Mouse (Mus musculus) hindbrain, embryonic 11.5 days (tissue): Measurements from ENCODE around the gene Exoc7. TPM values are rescaled to one million over a fixed set of nuclear protein-coding genes. Genes with fewer than 3 reads are reported as not detected.
A peak's percentile ranks its signal among the peaks of the same experiment; 100 is the strongest.

Experiments
- ATAC-seq: fragments of 200-750 bp; cut with Nextera tagmentation; 2 replicates; pipeline ENCODE4 v1.8.0; 2017; ENCODE audit warnings: mild to moderate bottlenecking, moderate TSS enrichment, moderate library complexity; ENCODE audit not compliant: low FRiP score
- DNase-seq: peaks from one replicate; pipeline ENCODE4 v3.0.0-alpha.2; 2015; ENCODE audit warnings: low spot score
- H3K27ac ChIP-seq: fragments of 300-500 bp; sonication (generic); 2 replicates; pipeline ENCODE4 v1.5.1; 2014; ENCODE audit warnings: mild to moderate bottlenecking, low read depth, low read length
- H3K27me3 ChIP-seq: fragments of 300-500 bp; sonication (generic); 2 replicates; pipeline ENCODE4 v1.6.1; 2014; ENCODE audit warnings: mild to moderate bottlenecking, low read length, moderate library complexity, mixed read lengths; ENCODE audit not compliant: control insufficient read depth, insufficient read depth
- H3K36me3 ChIP-seq: fragments of 300-500 bp; sonication (generic); 2 replicates; pipeline ENCODE4 v1.6.1; 2014; ENCODE audit warnings: mild to moderate bottlenecking, low read length, moderate library complexity, mixed read lengths; ENCODE audit not compliant: control insufficient read depth, insufficient read depth
- H3K4me1 ChIP-seq: fragments of 300-500 bp; sonication (generic); replicated peaks from 2 replicates; pipeline ENCODE4 v1.6.1; 2014; ENCODE audit warnings: low read length, mixed read lengths; ENCODE audit not compliant: control insufficient read depth, insufficient read depth
- H3K4me2 ChIP-seq: fragments of 300-500 bp; sonication (generic); replicated peaks from 2 replicates; pipeline ENCODE4 v1.6.1; 2014; ENCODE audit warnings: mild to moderate bottlenecking, low read depth, low read length
- H3K4me3 ChIP-seq: fragments of 300-500 bp; sonication (generic); 2 replicates; pipeline ENCODE4 v1.5.1; 2014; ENCODE audit warnings: low read depth, low read length
- H3K9ac ChIP-seq: fragments of 300-500 bp; sonication (generic); 2 replicates; pipeline ENCODE4 v1.6.1; 2014; ENCODE audit warnings: low read depth, low read length
- H3K9me3 ChIP-seq: fragments of 300-500 bp; sonication (generic); 2 replicates; pipeline ENCODE4 v1.6.1; 2016; ENCODE audit warnings: low read length; ENCODE audit not compliant: control insufficient read depth
- WGBS: fragments of 180-500 bp; shearing (Covaris S2); extraction: QIAGEN DNeasy Blood & Tissue Kit; methylation state at CpG from one replicate; pipeline ENCODE4 v1.1.7; 2014; 5-methylcytosine and 5-hydroxymethylcytosine counted together
- polyA plus RNA-seq: library from polyadenylated mRNA; unstranded; fragments of >200 nt; fragmentation: Nextera tagmentation; extraction: Ambion mirVana; gene quantifications from 2 replicates; pipeline ENCODE4 v1.2.1, GENCODE M21; 2014

Exoc7 gene
- polyA plus RNA-seq, 1 experiment from 2014 or later = 68.3 TPM

DNA sequence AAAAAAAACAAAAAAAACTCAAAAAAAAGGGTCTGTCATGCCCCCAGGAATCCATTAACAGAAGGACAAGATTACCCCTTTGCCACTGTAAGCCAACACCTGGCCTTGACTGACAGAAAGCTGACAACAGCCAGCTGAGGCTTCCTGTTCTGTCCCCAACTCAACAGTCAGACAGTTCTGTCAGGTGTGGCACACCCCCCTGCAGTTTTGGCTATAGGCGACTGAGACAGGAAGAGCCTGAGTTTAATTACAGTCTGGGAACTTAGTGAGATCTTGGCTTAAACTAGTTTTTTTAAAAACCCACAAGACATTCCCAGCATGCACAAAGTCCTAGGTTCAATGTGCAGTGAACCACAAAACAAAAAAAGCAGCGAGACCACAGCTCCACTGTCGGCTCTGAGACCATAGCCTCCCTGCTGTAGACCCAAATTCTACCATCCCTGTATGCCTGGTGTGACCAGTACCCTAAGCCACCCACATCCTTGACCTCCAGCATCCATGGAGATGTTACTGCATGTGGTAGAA, 53.9 kb downstream of the Exoc7 start:
- 90% methylated on average over 3 of the region's 3 CpGs for WGBS
- H3K4me1 ChIP-seq = no peaks in the 10 kb centered on the region
- no peak for ATAC-seq
- peaks cover 23% of the 10 kb centered on the region for H3K36me3 ChIP-seq
- H3K27me3 ChIP-seq = no peaks in the 10 kb centered on the region
- no peak overlapping the region for H3K4me3 ChIP-seq
- no peak overlapping the region for H3K4me2 ChIP-seq
- DNase-seq = no peak
- H3K27ac ChIP-seq = no peak overlapping the region
- H3K9me3 ChIP-seq = no peaks in the 10 kb centered on the region
- H3K9ac ChIP-seq = no peak overlapping the region

DNA sequence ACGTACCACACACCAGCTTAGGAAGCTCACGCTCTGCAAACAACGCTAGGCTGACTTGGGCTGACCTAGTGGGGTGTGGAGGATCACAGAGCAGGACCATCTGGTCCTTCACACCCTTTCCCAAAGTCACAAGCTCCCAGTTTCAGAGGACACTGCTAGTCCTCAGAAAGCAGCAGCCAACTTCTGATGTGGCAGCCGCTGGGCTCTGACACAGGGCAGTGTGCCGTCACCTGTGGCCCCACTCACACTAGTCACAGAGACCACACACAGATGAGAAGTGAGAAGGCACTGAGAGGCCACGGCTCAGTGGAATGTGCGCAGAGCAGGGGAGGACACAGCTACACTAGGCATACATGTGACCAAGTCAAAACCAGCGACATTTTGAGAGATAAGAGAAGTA, 56.1 kb downstream of the Exoc7 start:
- Histone ChIP-seq H3K4me2 (no peak overlapping the region), H3K27ac (no peak overlapping the region), H3K4me1 (no peaks in the 10 kb centered on the region), H3K9me3 (no peaks in the 10 kb centered on the region), H3K4me3 (no peak overlapping the region), H3K9ac (no peak overlapping the region), H3K27me3 (no peaks in the 10 kb centered on the region), H3K36me3 (peaks cover 31% of the 10 kb centered on the region)
- no peak for ATAC-seq
- no peak for DNase-seq
- WGBS = 91% methylated on average over 8 of the region's 8 CpGs

- Histone ChIP-seq H3K27me3 (no peaks in the 10 kb centered on the region), H3K4me2 (no peak overlapping the region), H3K4me3 (no peak overlapping the region), H3K9me3 (no peaks in the 10 kb centered on the region), H3K27ac (no peak overlapping the region), H3K36me3 (peaks cover 31% of the 10 kb centered on the region), H3K4me1 (no peaks in the 10 kb centered on the region), H3K9ac (no peak overlapping the region)
- DNase-seq = no peak
- 87% methylated on average over 14 of the region's 14 CpGs for WGBS
- ATAC-seq = no peak
Observed at GRCm38 (mm10) chr11:116247502-116248222, 59.4 kb downstream of the Exoc7 start.

- no peaks in the 10 kb centered on the region for H3K9me3 ChIP-seq
Observed at GRCm38 (mm10) chr11:116245616-116246015, 61.4 kb downstream of the Exoc7 start.

GRCm38 (mm10) chr11:116244580-116244979, 62.5 kb downstream of the Exoc7 start:
- H3K36me3 ChIP-seq = peaks cover 21% of the 10 kb centered on the region
- H3K27me3 ChIP-seq = no peaks in the 10 kb centered on the region

More at GRCm38 (mm10) chr11:116245616-116246015, 61.4 kb downstream of the Exoc7 start:
- ATAC-seq (no peak), DNase-seq (no peak)
- peaks cover 22% of the 10 kb centered on the region for H3K36me3 ChIP-seq
- no peak overlapping the region for H3K9ac ChIP-seq
- H3K4me3 ChIP-seq = no peak overlapping the region
- no peaks in the 10 kb centered on the region for H3K4me1 ChIP-seq
- H3K27me3 ChIP-seq = no peaks in the 10 kb centered on the region
- no peak overlapping the region for H3K4me2 ChIP-seq
- no peak overlapping the region for H3K27ac ChIP-seq
- 79% methylated on average over 6 of the region's 6 CpGs for WGBS

GRCm38 (mm10) chr11:116241744-116242235, 65.2 kb downstream of the Exoc7 start:
- no peak overlapping the region for H3K4me2 ChIP-seq
- DNase-seq = peak; percentile 53
- peak overlapping the region; percentile 1; the same call in 1 of the 2 replicates for H3K27ac ChIP-seq
- H3K27me3 ChIP-seq = peaks cover 11% of the 10 kb centered on the region
- WGBS = 37% methylated on average over 12 of the region's 12 CpGs
- no peak for ATAC-seq
- peaks cover 9% of the 10 kb centered on the region; the same call in 1 of the 2 replicates for H3K36me3 ChIP-seq
- no peaks in the 10 kb centered on the region for H3K9me3 ChIP-seq
- peak overlapping the region; percentile 15; the same call in 1 of the 2 replicates for H3K9ac ChIP-seq
- no peaks in the 10 kb centered on the region for H3K4me1 ChIP-seq
- H3K4me3 ChIP-seq = no peak overlapping the region

More at GRCm38 (mm10) chr11:116244580-116244979, 62.5 kb downstream of the Exoc7 start:
- Histone ChIP-seq H3K9me3 (no peaks in the 10 kb centered on the region), H3K4me1 (no peaks in the 10 kb centered on the region), H3K4me2 (no peak overlapping the region), H3K4me3 (no peak overlapping the region), H3K9ac (no peak overlapping the region), H3K27ac (no peak overlapping the region)
- ATAC-seq = no peak
- no peak for DNase-seq
- WGBS = 90% methylated on average over 8 of the region's 8 CpGs

- no peak overlapping the region for H3K27ac ChIP-seq
- H3K27me3 ChIP-seq = peaks cover 11% of the 10 kb centered on the region
- no peaks in the 10 kb centered on the region for H3K36me3 ChIP-seq
- H3K4me1 ChIP-seq = no peaks in the 10 kb centered on the region
- 0 out of 2 replicates have a peak, but pooled peaks have one; percentile 27 for ATAC-seq
- WGBS = 16% methylated on average over 7 of the region's 7 CpGs
- DNase-seq = peak; percentile 39
- H3K9me3 ChIP-seq = no peaks in the 10 kb centered on the region
- no peak overlapping the region for H3K9ac ChIP-seq
- no peak overlapping the region for H3K4me3 ChIP-seq
- H3K4me2 ChIP-seq = no peak overlapping the region
Observed at GRCm38 (mm10) chr11:116239797-116240196, 67.2 kb downstream of the Exoc7 start.
